Mouse (Mus musculus): ENCODE data around the gene Plod2. TPM values are rescaled to one million over a fixed set of nuclear protein-coding genes. Genes with fewer than 3 reads are reported as not detected.

Gene Plod2
- polyA plus RNA-seq (2016; fragmentation: Nextera tagmentation; extraction: Ambion mirVana) = 6.0 and 6.6 TPM in 2 replicates

DNA sequence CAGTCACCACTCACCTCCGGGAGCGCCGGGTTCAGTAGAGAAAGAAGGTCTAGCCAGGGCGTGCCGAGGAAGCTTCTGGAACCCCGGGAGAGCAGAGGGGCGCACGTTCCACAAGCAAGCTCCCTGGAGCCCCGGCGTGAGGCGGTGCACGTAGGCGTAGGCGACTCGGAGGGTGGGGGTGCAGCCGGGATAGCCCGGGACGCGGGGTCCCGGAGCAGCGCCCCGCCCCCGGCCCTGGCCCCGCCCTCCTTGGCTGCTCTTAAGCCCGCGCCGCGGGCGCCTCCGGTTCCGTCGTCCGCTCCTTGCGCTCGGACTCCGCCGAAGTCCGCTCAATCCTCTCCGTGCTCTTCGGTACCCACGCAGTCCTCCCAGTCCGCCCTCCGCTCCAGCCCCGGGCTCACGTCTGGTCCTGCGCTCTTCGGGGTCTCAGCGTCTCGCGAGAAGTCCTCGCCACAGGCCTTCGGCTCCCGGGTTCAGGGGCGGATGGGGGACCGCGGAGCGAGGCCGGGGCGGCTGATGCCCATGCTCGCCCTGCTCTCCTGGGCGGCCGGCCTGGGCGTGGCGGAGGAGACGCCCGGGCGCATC is at the start of gene Plod2:
Gene Plod2 (plus strand): TSS at position 247 of the 585 bp plus-strand sequence.
- Histone ChIP-seq H3K27ac (0 out of 2 replicates have a peak within 1 kb of the TSS, but pooled peaks have one; percentile 25), H3K27me3 (replicated peaks) (peaks cover 23% of the 10 kb centered on the region), H3K36me3 (no peaks in the 10 kb centered on the region), H3K4me2 (peak within 1 kb of the TSS; percentile 83), H3K9ac (peak within 1 kb of the TSS; percentile 56), H3K4me1 (0 out of 2 replicates have a peak, but pooled peaks cover 4% of the 10 kb centered on the region), H3K4me3 (peak within 1 kb of the TSS; percentile 64), H3K9me3 (replicated peaks) (no peaks in the 10 kb centered on the region)
- 2% methylated on average over 59 of the region's 67 CpGs for WGBS (ENCODE audit: insufficient replicate concordance)
- peak; percentile 84 for ATAC-seq

DNA sequence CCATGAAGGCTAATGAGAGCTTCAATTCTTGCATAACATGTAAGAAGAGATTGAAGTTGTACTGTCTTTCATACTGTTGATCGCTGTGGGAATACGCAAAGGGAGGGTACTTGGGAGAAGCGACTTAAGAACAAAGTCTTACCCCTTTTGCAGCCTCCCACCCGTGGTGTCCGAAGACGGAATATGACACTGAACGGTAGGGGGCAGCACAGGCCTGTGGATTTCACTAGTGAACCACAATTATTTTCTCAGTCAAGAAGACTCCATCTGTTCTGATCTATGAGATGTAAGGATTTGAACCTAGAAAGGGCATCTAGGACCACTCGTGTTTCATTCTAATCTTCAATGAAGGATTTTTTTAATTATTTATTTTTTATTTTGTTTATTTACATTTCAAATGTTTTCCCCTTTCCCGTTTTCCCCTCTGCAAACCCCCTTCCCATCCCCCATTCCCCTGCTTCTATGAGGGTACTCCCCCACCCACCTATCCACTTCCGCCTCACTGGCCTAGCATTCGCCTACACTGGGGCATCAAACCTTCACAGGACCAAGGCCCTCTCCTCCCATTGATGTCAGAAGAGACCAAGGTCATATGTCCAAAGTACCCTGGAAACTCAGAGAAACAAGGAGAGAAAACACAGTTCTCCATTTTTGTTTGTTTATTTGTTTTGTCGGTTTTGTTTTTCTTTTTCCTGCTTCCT is 42.2 kb upstream of the Plod2 start:
- H3K27ac ChIP-seq = no peak overlapping the region
- no peak overlapping the region for H3K9ac ChIP-seq
- no peak for ATAC-seq
- H3K4me1 ChIP-seq = no peaks in the 10 kb centered on the region
- H3K36me3 ChIP-seq = no peaks in the 10 kb centered on the region
- no peak overlapping the region for H3K4me2 ChIP-seq
- WGBS (ENCODE audit: insufficient replicate concordance) = 38% methylated on average over 12 of the region's 12 CpGs
- no peaks in the 10 kb centered on the region for H3K27me3 ChIP-seq (replicated peaks)
- H3K4me3 ChIP-seq = no peak overlapping the region
- H3K9me3 ChIP-seq (replicated peaks) = no peaks in the 10 kb centered on the region

DNA sequence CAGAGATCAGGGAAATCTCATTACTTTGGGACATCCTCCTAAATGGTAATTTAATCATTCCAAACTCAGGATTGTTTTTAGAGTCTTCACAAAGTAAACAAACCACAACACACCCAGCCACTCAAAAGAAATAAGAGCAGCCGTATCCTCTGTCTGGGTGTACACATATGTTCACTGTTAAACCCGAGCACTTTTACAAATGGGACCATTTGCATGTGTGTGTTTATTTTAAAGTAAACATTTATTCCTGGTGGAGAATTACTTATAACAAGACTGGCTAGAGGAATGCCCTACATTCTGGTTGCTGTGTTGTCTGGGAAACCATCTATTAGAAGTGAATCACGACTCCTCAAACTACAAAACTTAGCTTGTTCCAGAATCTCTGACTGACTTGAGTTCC is 37.8 kb upstream of the Plod2 start:
- H3K36me3 ChIP-seq = no peaks in the 10 kb centered on the region
- H3K4me1 ChIP-seq = no peaks in the 10 kb centered on the region
- H3K4me2 ChIP-seq = no peak overlapping the region
- no peak for ATAC-seq
- 62% methylated on average over 3 of the region's 3 CpGs for WGBS (ENCODE audit: insufficient replicate concordance)
- no peak overlapping the region for H3K9ac ChIP-seq
- H3K27ac ChIP-seq = no peak overlapping the region
- no peaks in the 10 kb centered on the region for H3K27me3 ChIP-seq (replicated peaks)
- H3K9me3 ChIP-seq (replicated peaks) = no peaks in the 10 kb centered on the region
- H3K4me3 ChIP-seq = no peak overlapping the region

DNA sequence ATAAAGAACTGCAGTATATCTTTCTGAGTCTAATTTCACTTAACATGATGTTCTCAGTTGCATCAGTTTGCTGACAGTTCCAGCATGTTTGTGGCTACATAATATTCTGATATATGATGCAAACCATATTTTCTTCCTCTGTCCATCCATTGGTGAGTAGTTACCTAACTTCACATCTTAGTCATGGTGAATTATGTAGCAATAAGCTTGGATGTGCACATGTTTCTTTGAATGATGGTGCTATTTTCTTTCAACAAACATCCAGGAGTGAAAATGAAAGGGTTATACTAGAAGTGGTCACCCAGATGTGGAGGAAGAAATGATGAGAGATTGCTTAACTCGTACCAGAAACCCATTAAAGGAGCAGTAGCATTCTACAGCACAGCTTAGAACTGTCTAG is 37.1 kb upstream of the Plod2 start:
- Histone ChIP-seq H3K27me3 (replicated peaks) (no peaks in the 10 kb centered on the region), H3K9ac (no peak overlapping the region), H3K36me3 (no peaks in the 10 kb centered on the region), H3K9me3 (replicated peaks) (no peaks in the 10 kb centered on the region), H3K27ac (no peak overlapping the region), H3K4me1 (no peaks in the 10 kb centered on the region), H3K4me3 (no peak overlapping the region), H3K4me2 (no peak overlapping the region)
- 40% methylated on average over 1 of the region's 1 CpGs for WGBS (ENCODE audit: insufficient replicate concordance)
- no peak for ATAC-seq

DNA sequence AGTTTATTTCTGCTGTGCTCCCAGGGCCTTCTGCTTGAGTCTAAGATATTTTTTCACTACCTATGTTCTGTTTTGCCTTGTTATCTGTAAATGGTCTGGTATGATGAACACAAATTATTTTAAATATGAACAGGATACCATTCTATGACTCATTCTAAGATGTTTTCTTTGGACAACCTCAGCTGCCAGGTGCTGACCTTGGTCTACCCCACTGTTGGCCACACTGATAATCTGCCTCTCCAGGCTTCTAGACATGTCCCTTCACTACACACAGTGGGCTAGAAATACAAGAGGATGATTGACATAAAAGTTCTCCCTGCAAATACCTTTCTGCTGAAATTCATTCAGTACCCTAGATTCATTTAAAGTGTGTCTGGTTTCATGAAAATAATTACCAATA is 30.3 kb upstream of the Plod2 start:
- Histone ChIP-seq H3K9ac (no peak overlapping the region), H3K9me3 (replicated peaks) (no peaks in the 10 kb centered on the region; the same call in 1 of the 2 replicates), H3K27me3 (replicated peaks) (no peaks in the 10 kb centered on the region), H3K4me1 (no peaks in the 10 kb centered on the region), H3K4me2 (no peak overlapping the region), H3K4me3 (no peak overlapping the region), H3K36me3 (no peaks in the 10 kb centered on the region), H3K27ac (no peak overlapping the region)
- no peak for ATAC-seq

DNA sequence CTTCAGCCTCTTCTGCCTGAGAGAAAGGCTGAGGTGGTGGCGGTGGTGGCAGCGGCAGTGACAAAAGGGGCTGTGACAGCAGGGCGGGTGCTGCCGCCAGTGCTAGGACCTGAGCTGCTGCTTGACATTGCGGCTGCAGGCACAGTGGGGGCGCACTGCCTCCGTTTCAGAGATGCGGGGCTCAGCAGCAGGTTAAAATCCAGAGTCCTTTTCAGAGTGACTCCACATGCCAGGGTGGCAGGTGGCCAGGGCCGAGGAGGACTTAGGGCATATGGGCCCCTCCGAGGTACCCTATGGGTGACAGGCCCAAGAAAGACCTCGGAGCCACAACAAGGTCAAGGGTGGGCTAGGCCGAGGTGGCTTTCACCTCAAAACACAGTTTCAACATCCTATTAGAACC is 25.0 kb upstream of the Plod2 start:
- no peak overlapping the region for H3K4me3 ChIP-seq
- H3K27ac ChIP-seq = no peak overlapping the region
- H3K9me3 ChIP-seq (replicated peaks) = no peaks in the 10 kb centered on the region; the same call in 1 of the 2 replicates
- H3K36me3 ChIP-seq = no peaks in the 10 kb centered on the region
- no peak overlapping the region for H3K9ac ChIP-seq
- H3K27me3 ChIP-seq (replicated peaks) = no peaks in the 10 kb centered on the region
- no peaks in the 10 kb centered on the region for H3K4me1 ChIP-seq
- no peak overlapping the region for H3K4me2 ChIP-seq
- WGBS (ENCODE audit: insufficient replicate concordance) = 85% methylated on average over 12 of the region's 12 CpGs
- ATAC-seq = no peak

DNA sequence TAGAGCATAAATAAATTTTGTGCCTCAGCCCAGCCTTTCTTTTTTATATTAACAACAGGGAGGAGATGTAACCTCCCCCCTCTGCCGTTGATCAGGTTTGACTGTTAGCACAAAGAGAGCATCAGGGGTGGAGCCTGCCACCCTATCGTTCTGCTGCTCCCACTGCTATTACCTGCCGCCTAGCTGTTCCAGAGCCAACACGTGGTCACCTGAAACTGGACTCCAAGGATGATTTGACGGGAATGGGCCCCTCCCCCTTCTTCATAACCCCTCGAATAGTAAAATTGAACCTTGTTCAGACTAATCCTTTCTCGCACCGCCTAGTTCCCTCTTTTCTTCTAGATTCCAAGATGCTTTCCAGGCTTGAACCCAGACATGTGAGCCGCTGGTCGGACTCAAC is 21.3 kb upstream of the Plod2 start:
- H3K9me3 ChIP-seq (replicated peaks) = no peaks in the 10 kb centered on the region
- ATAC-seq = no peak
- H3K4me3 ChIP-seq = no peak overlapping the region
- no peaks in the 10 kb centered on the region for H3K27me3 ChIP-seq (replicated peaks)
- H3K9ac ChIP-seq = no peak overlapping the region
- no peaks in the 10 kb centered on the region for H3K4me1 ChIP-seq
- H3K27ac ChIP-seq = no peak overlapping the region
- H3K4me2 ChIP-seq = no peak overlapping the region
- 67% methylated on average over 10 of the region's 10 CpGs for WGBS (ENCODE audit: insufficient replicate concordance)
- no peaks in the 10 kb centered on the region for H3K36me3 ChIP-seq

DNA sequence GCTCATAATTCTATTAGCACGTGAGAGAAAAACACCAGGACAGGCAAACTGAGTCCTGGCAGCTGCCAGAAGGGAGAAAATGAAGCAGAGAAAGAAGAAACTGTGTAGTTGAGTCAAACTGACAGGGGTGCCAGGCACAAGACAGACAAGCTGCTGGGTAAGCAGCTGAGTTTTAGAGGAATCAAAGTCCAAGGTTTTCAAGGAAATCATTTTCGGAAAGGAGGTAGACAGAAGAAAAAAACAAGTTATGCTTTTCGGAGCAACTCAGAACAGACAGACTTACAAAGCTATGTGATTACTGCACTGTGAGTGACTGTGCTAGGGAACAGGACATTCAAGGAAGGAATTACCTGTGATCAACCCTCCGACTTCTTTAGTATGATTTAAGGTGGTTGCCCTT is 17.5 kb upstream of the Plod2 start:
- no peaks in the 10 kb centered on the region for H3K4me1 ChIP-seq
- no peaks in the 10 kb centered on the region for H3K36me3 ChIP-seq
- H3K4me2 ChIP-seq = no peak overlapping the region
- no peaks in the 10 kb centered on the region for H3K27me3 ChIP-seq (replicated peaks)
- no peak overlapping the region for H3K4me3 ChIP-seq
- no peak for ATAC-seq
- H3K27ac ChIP-seq = no peak overlapping the region
- WGBS (ENCODE audit: insufficient replicate concordance) = 65% methylated on average over 4 of the region's 4 CpGs
- no peak overlapping the region for H3K9ac ChIP-seq
- no peaks in the 10 kb centered on the region for H3K9me3 ChIP-seq (replicated peaks)

DNA sequence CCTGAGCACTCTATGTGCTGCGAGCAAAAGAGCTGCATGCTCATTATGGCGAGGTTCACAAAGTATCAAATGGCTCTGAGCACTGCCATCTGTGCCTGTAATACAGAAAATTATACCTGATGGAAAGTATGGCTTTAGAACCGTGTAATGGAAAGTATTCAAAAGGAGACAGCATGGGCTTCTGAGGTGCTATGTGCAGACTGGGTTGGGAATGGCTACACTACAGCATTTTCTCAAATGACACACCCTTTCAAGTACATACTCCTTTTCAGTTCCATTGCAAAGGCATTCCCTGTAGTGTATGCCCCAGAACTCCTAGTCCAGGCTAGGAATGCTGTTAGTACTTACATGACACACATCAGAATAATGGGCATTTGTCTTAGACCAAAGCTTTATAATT is 12.0 kb upstream of the Plod2 start:
- Histone ChIP-seq H3K4me2 (no peak overlapping the region), H3K4me1 (no peaks in the 10 kb centered on the region), H3K4me3 (no peak overlapping the region), H3K9me3 (replicated peaks) (no peaks in the 10 kb centered on the region), H3K36me3 (no peaks in the 10 kb centered on the region), H3K27me3 (replicated peaks) (no peaks in the 10 kb centered on the region), H3K27ac (no peak overlapping the region), H3K9ac (no peak overlapping the region)
- 61% methylated on average over 3 of the region's 3 CpGs for WGBS (ENCODE audit: insufficient replicate concordance)
- no peak for ATAC-seq

DNA sequence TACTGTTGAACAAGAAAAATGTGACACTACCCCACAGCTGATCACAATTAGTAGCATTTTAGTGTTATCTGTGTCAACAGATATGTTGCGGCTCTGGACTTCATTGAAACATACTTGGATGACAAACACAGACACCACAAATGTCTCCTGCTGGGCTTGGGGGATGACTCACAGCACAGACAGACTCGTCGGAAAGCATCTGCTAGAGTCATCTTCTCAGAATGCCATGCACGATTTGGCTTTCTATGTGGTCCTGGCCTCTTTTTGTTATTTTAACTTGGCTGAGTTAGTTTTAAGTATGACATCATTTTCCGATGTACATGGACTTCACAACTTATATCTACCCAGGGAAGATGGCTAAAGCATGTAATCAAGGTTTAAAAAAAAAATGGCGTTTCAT is 4.3 kb upstream of the Plod2 start:
- Histone ChIP-seq H3K27me3 (replicated peaks) (peaks cover 14% of the 10 kb centered on the region), H3K4me1 (0 out of 2 replicates have a peak, but pooled peaks cover under 1% of the 10 kb centered on the region), H3K9me3 (replicated peaks) (no peaks in the 10 kb centered on the region), H3K27ac (no peak overlapping the region), H3K36me3 (no peaks in the 10 kb centered on the region), H3K4me3 (no peak overlapping the region), H3K9ac (no peak overlapping the region), H3K4me2 (no peak overlapping the region)
- no peak for ATAC-seq
- 67% methylated on average over 6 of the region's 6 CpGs for WGBS (ENCODE audit: insufficient replicate concordance)

DNA sequence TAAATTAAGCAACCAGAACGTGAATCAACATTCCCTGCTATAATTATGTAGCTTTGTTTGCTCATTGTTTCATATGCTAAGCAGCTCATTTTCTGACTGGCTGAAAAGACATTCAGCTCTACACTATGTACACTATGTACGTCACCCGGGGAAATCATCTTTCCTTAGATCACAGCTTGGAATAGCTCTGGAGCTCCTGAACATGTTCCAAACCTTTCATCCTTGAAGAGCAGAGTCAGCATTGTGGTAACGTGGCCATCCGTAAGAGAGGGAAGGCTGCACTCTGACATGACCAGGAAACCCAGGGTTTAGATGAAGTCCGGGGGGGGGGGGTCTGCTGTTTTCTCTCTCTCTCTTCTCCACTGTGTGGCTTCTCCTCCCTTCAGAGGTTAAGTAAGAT is 3.8 kb upstream of the Plod2 start:
- WGBS (ENCODE audit: insufficient replicate concordance) = 71% methylated on average over 6 of the region's 6 CpGs
- no peak overlapping the region for H3K27ac ChIP-seq
- no peak overlapping the region for H3K9ac ChIP-seq
- H3K27me3 ChIP-seq (replicated peaks) = peaks cover 18% of the 10 kb centered on the region
- H3K4me3 ChIP-seq = no peak overlapping the region
- no peak overlapping the region for H3K4me2 ChIP-seq
- 0 out of 2 replicates have a peak, but pooled peaks cover 4% of the 10 kb centered on the region for H3K4me1 ChIP-seq
- ATAC-seq = no peak
- H3K9me3 ChIP-seq (replicated peaks) = no peaks in the 10 kb centered on the region
- H3K36me3 ChIP-seq = no peaks in the 10 kb centered on the region

DNA sequence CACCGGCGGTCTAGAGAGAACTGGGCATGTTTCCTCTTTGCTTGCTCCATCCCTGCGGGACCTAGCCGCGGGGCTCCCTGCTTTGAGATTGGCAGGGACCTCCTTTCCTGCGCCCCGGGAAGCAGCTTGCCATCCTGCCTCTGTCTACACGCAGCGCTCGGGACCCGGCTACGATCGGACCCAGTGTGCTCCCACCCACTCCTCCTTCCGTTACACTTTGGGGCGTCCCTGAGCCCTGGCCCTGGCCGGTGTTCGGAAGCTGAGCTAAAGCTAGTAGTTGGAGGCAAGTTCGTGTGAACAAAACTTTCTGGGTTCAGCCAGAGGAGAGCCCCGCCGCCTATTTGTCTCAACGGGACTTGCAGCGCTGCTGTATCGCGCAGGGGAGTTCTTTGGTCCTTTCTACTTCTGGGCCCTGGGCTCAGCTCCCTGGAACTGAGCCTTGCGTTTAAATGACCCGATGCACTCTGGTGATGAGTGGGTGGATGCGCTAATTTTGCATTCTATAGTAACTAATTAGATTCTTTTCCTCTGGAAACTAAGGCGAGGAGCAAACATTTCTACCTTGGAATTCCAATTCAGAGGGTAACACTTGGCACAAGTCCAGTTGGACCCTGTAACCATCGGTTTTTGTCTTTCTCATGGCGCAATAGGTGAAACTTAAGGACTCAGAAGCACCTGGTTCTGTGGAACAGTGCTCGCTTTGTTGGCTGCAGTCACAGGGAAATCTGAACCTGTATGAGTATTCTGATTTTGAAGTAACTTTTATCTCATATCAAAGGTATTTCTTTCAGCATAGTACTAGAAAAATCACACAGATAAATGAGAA is 781 bp downstream of the Plod2 start:
- Histone ChIP-seq H3K4me3 (peak overlapping the region; percentile 64), H3K27ac (no peak overlapping the region), H3K36me3 (no peaks in the 10 kb centered on the region), H3K9ac (peak overlapping the region; percentile 56), H3K27me3 (replicated peaks) (peaks cover 23% of the 10 kb centered on the region), H3K4me2 (peak overlapping the region; percentile 83), H3K4me1 (0 out of 2 replicates have a peak, but pooled peaks cover 4% of the 10 kb centered on the region), H3K9me3 (replicated peaks) (no peaks in the 10 kb centered on the region)
- 7% methylated on average over 31 of the region's 31 CpGs for WGBS (ENCODE audit: insufficient replicate concordance)
- ATAC-seq = peak; percentile 52

Data from liver, embryonic 12.5 days (tissue).